9 mouse cellular contexts compared by ENCODE assay signal in genomic region chr5:125532545-125533224, GRCm38 (mm10). TPM values are rescaled to one million over a fixed set of nuclear protein-coding genes. Genes with fewer than 3 reads are reported as not detected.
DNase-seq lines count a peak whose midpoint lies in the region; ATAC-seq and TF ChIP-seq lines count a peak whose summit lies in the region.
"Had no signal": no experiment of that assay in that cellular context is flagged by ENCODE, and none has a peak within 500 bp of the region (broad histone marks: within the 10 kb centered on the region; RNA-seq: fewer than 3 reads in every experiment).

No protein-coding gene starts in this region.

- H3K9ac ChIP-seq in kidney, embryonic 16.5 days (replicated peaks; ENCODE audit: low read length): peak overlapping the region; percentile 53
- H3K9ac ChIP-seq in embryonic facial prominence, embryonic 11.5 days (replicated peaks; ENCODE audit: low read length): peak overlapping the region; percentile 54
- H3K9ac ChIP-seq in hindbrain, embryonic 16.5 days (ENCODE audit: low read depth, low read length): peak overlapping the region; percentile 78
- peak overlapping the region; percentile 60 for H3K9ac ChIP-seq in midbrain, postnatal 0 days (replicated peaks; ENCODE audit: low read length, poor library complexity, severe bottlenecking)

- H3K36me3 ChIP-seq in kidney, embryonic 16.5 days (ENCODE audit: insufficient read depth, low read length): no peaks in the 10 kb centered on the region
- no peaks in the 10 kb centered on the region for H3K36me3 ChIP-seq in embryonic facial prominence, embryonic 11.5 days (replicated peaks; ENCODE audit: control insufficient read depth, insufficient read depth, low read depth, low read length)
- H3K36me3 ChIP-seq in hindbrain, embryonic 16.5 days (ENCODE audit: control insufficient read depth, insufficient read depth, low read length): no peaks in the 10 kb centered on the region
- H3K36me3 ChIP-seq in midbrain, postnatal 0 days (ENCODE audit: insufficient read depth, low read length): no peaks in the 10 kb centered on the region

- H3K27ac ChIP-seq in kidney, embryonic 16.5 days (ENCODE audit: low read length): no peak overlapping the region
- no peak overlapping the region for H3K27ac ChIP-seq in embryonic facial prominence, embryonic 11.5 days (replicated peaks; ENCODE audit: low read depth, low read length)
- H3K27ac ChIP-seq in hindbrain, embryonic 16.5 days (ENCODE audit: low read depth, low read length): peak overlapping the region; percentile 71
- peak overlapping the region; percentile 62 for H3K27ac ChIP-seq in midbrain, postnatal 0 days (ENCODE audit: low read depth, low read length)

- ATAC-seq in kidney, embryonic 16.5 days (ENCODE audit: low FRiP score, low TSS enrichment): no peak
- ATAC-seq in embryonic facial prominence, embryonic 11.5 days (replicated peaks; ENCODE audit: insufficient number of reproducible peaks, low FRiP score, low TSS enrichment, low read depth): no peak; the same call in 1 of the 2 replicates
- ATAC-seq in hindbrain, embryonic 16.5 days: no peak; the same call in 1 of the 2 replicates
- 0 out of 2 replicates have a peak, but pooled peaks have one; percentile 2 for ATAC-seq in midbrain, postnatal 0 days (ENCODE audit: low FRiP score)

- peak overlapping the region; percentile 54 for H3K4me3 ChIP-seq in kidney, embryonic 16.5 days (ENCODE audit: low read length)
- peak overlapping the region; percentile 54 for H3K4me3 ChIP-seq in embryonic facial prominence, embryonic 11.5 days (ENCODE audit: low read depth, low read length)
- H3K4me3 ChIP-seq in hindbrain, embryonic 16.5 days (ENCODE audit: low read length): peak overlapping the region; percentile 64
- peak overlapping the region; percentile 61 for H3K4me3 ChIP-seq in midbrain, postnatal 0 days (ENCODE audit: low read depth, low read length)

- H3K4me2 ChIP-seq in kidney, embryonic 16.5 days (replicated peaks; ENCODE audit: low read depth, low read length): peak overlapping the region; percentile 94
- H3K4me2 ChIP-seq in embryonic facial prominence, embryonic 11.5 days (ENCODE audit: low read depth, low read length): peak overlapping the region; percentile 94
- H3K4me2 ChIP-seq in hindbrain, embryonic 16.5 days (ENCODE audit: low read length): peak overlapping the region; percentile 90
- peak overlapping the region; percentile 91 for H3K4me2 ChIP-seq in midbrain, postnatal 0 days (ENCODE audit: low read depth, low read length, poor library complexity, severe bottlenecking)

- peaks cover 67% of the 10 kb centered on the region for H3K27me3 ChIP-seq in kidney, embryonic 16.5 days (ENCODE audit: insufficient read depth, low read length)
- peaks cover 59% of the 10 kb centered on the region for H3K27me3 ChIP-seq in embryonic facial prominence, embryonic 11.5 days (ENCODE audit: control insufficient read depth, insufficient read depth, low read length)
- peaks cover 11% of the 10 kb centered on the region; the same call in 1 of the 2 replicates for H3K27me3 ChIP-seq in hindbrain, embryonic 16.5 days (replicated peaks; ENCODE audit: control insufficient read depth, insufficient read depth, low read length)
- H3K27me3 ChIP-seq in midbrain, postnatal 0 days (ENCODE audit: insufficient read depth, low read length): peaks cover 12% of the 10 kb centered on the region; the same call in 1 of the 2 replicates

- no peak for TF ChIP-seq CTCF in midbrain, postnatal 0 days (IDR thresholded peaks at IDR 0.05)

- no peaks in the 10 kb centered on the region for H3K9me3 ChIP-seq in kidney, embryonic 16.5 days (ENCODE audit: low read length)
- H3K9me3 ChIP-seq in embryonic facial prominence, embryonic 11.5 days (replicated peaks; ENCODE audit: control insufficient read depth, low read length): no peaks in the 10 kb centered on the region
- H3K9me3 ChIP-seq in hindbrain, embryonic 16.5 days (ENCODE audit: control insufficient read depth, low read length): no peaks in the 10 kb centered on the region
- H3K9me3 ChIP-seq in midbrain, postnatal 0 days (ENCODE audit: low read length): no peaks in the 10 kb centered on the region

- DNase-seq in kidney, adult 18-20 months: no peak
- DNase-seq in embryonic facial prominence, embryonic 11.5 days (ENCODE audit: low spot score): no peak
- no peak for DNase-seq in midbrain, postnatal 0 days (ENCODE audit: low spot score)
- DNase-seq in frontal cortex, adult 2 months (ENCODE audit: extremely low spot score in 1 of 2, low spot score in 1 of 2): no peak
- no peak for DNase-seq in layer of hippocampus, adult 8-10 months (ENCODE audit: low spot score in 2 of 2)
- no peak for DNase-seq in ovary, postnatal 14 days (ENCODE audit: low spot score)

- H3K4me1 ChIP-seq in kidney, embryonic 16.5 days (ENCODE audit: insufficient read depth, low read length): peaks cover 26% of the 10 kb centered on the region
- H3K4me1 ChIP-seq in embryonic facial prominence, embryonic 11.5 days (ENCODE audit: control insufficient read depth, insufficient read depth, low read length): peaks cover 4% of the 10 kb centered on the region; the same call in 1 of the 2 replicates
- H3K4me1 ChIP-seq in hindbrain, embryonic 16.5 days (ENCODE audit: control insufficient read depth, insufficient read depth, low read depth, low read length): peaks cover 28% of the 10 kb centered on the region
- H3K4me1 ChIP-seq in midbrain, postnatal 0 days (ENCODE audit: insufficient read depth, low read length): no peaks in the 10 kb centered on the region

- WGBS in kidney, embryonic 16.5 days: under 1% methylated on average over 64 of the region's 64 CpGs
- under 1% methylated on average over 63 of the region's 64 CpGs for WGBS in embryonic facial prominence, embryonic 11.5 days
- WGBS in hindbrain, embryonic 16.5 days: 0% methylated on average over 47 of the region's 64 CpGs
- WGBS in midbrain, postnatal 0 days: under 1% methylated on average over 57 of the region's 64 CpGs

RNA-seq across cellular contexts. Expression of gene Tmem132b, which starts 1.1 kb away (rescaled TPM):
- polyA plus RNA-seq in kidney, embryonic 16.5 days (2015; fragmentation: Nextera tagmentation; extraction: Ambion mirVana): 0.18 and 0.39 TPM in 2 replicates
- 0.13 and 0.60 TPM in 2 replicates for polyA plus RNA-seq in embryonic facial prominence, embryonic 11.5 days (2014; fragmentation: Nextera tagmentation; extraction: Ambion mirVana)
- 3.9 and 4.2 TPM in 2 replicates for polyA plus RNA-seq in hindbrain, embryonic 16.5 days (2015; fragmentation: Nextera tagmentation; extraction: Ambion mirVana)
- total RNA-seq in midbrain, postnatal 0 days (2014; rRNA removed): 27.8 and 36.2 TPM in 2 replicates
- 4.8 and 6.4 TPM in 2 replicates for polyA plus RNA-seq in midbrain, postnatal 0 days (2015; fragmentation: Nextera tagmentation; extraction: Ambion mirVana)
- polyA plus RNA-seq in frontal cortex, adult 2 months (2012; rRNA removed): 22.7 and 26.8 TPM in 2 replicates
- total RNA-seq in layer of hippocampus, adult 8-10 months (2022): 100 to 1,000 TPM; 116 to 122 (median 119) TPM
- total RNA-seq: common myeloid progenitor, adult 5-6 weeks had no signal

RNA-seq across cellular contexts. Expression of gene Aacs, which starts 57.1 kb away (rescaled TPM):
- polyA plus RNA-seq in kidney, embryonic 16.5 days (2015; fragmentation: Nextera tagmentation; extraction: Ambion mirVana): 39.8 and 41.1 TPM in 2 replicates
- 28.4 and 34.7 TPM in 2 replicates for polyA plus RNA-seq in embryonic facial prominence, embryonic 11.5 days (2014; fragmentation: Nextera tagmentation; extraction: Ambion mirVana)
- polyA plus RNA-seq in hindbrain, embryonic 16.5 days (2015; fragmentation: Nextera tagmentation; extraction: Ambion mirVana): 113 and 123 TPM in 2 replicates
- 104 and 112 TPM in 2 replicates for total RNA-seq in midbrain, postnatal 0 days (2014; rRNA removed)
- 84.8 and 86.5 TPM in 2 replicates for polyA plus RNA-seq in midbrain, postnatal 0 days (2015; fragmentation: Nextera tagmentation; extraction: Ambion mirVana)
- polyA plus RNA-seq in frontal cortex, adult 2 months (2012; rRNA removed): 40.3 and 43.4 TPM in 2 replicates
- total RNA-seq in layer of hippocampus, adult 8-10 months (2022): 10 to 100 TPM; 49.4 to 59.0 (median 51.7) TPM

Comparison
In these comparisons a context has a peak if more than half of its experiments do, and no peak if none do; other contexts are left out.
1. H3K27ac ChIP-seq: peak in hindbrain, embryonic 16.5 days (single experiment) and midbrain, postnatal 0 days (single experiment); none in kidney, embryonic 16.5 days (single experiment) and embryonic facial prominence, embryonic 11.5 days (single experiment).
2. Peak in every context shown above with its lines, with median percentiles within 50 percentile points of each other: H3K4me2 ChIP-seq, H3K4me3 ChIP-seq and H3K9ac ChIP-seq.